Mouse (Mus musculus): ENCODE measurements at regions not wholly inside any gene's neighbourhood (a gene's known extent, or its start where the extent isn't known, plus 50 kb on each side); places are given as distances from the start of the nearest gene placed in this dataset.

DNA sequence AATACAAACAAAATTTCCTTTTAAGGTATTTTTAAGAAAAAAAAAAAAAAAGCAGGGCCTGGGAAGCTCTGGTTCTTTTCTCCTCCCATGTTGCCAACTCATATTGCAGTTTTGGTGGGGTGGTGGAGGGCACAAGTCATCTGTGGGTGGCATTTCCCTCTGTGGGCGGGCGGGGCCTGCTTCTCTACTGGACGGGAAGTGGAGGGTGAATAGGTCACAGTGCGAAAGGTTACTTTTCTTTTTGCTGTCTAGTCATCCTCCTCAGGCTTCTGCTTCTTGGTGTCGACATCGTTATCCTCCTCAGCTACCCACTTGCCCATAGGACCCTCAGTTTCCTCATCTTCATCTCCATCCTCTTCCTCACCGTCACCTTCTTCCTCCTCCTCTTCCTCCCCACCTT, 55.3 kb upstream of the Plcb1 start:
- DNase-seq, result no peak

DNA sequence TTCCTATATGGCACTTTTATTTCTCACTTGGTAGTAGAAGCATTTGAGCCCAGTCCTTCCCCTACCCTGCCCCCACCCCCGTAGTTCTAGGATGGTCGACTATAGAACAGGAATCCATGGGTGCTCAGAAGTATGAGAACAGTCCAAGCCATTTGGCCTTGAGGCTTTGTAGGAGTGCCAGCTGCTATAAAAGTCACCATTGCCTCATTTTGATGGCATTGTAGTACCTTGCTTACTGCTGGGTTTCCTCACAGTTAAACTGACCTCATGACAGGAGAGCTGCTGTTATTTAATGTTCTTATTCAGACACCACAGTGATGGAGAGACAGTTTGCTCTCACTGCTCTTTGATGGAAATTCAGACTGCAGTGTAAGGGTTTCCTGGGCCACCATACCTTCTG, 59.2 kb upstream of the Plcb1 start:
- peak in 1 of 2 experiments; percentile 3 for DNase-seq

DNA sequence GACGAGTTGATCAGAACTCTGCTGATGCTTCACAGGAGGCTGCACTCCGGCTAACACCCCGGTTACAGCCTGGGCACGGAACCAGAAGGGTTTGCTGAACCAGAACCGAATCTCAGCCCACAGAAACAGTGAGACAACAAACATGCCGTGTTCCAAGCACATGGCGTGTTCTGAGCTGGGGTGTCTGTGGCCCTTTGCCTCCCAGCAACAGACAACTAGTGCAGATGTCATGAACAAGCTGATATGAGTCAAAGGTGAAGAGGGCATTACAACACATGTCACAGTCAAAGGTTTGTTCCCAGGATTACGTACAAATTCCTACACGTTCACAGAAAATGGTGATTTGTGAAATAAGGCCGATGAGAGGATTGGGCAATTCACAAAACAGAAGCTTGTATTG, 61.8 kb upstream of the Plcb1 start:
- peak in 1 of 2 experiments; percentile 4 for DNase-seq

DNA sequence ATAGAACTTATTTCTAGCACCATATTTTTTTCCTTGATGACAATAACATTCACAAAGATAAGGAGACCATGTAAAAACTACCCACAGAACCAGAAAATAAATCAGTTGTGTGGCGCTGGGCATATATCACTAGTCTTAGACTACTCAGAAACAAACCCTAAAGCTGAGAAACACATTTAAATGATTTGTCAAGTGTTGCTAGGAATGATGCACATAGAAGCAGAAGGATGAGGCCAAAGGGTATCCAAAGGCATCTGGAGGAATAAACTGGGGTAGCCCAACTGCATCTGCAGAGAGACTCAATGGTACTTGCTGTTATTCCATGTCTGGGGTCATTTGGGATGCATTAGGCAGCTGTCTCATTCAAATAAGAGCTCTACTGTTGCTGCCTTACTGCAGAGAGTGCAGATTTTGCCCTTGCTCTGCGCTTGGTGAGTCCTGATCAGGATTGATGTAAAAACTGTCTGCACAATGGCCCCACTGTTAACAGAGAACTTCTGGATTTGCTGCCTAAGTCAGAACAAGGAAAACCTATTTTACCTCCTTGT, 68.0 kb upstream of the Plcb1 start:
- DNase-seq, result peak in 1 of 2 experiments; percentile 5

DNA sequence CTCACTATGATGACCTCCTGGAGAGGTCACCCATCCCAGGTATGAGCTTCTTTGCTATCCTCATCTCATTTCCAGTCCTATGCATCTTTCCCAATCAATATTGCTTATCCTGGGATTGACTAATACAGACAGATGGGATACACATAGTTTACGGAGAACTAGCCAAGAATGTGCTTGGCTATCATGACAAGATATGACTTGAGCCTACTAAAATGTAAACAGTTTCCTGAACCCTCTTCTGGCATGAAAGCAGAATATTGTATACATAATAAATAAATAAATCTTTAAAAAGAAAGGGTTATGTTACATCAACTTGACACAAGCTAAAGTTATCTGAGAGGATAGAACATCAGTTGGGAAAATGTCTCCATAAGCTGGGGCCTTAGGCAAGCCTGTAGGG, 69.3 kb upstream of the Plcb1 start:
- no peak for DNase-seq

DNA sequence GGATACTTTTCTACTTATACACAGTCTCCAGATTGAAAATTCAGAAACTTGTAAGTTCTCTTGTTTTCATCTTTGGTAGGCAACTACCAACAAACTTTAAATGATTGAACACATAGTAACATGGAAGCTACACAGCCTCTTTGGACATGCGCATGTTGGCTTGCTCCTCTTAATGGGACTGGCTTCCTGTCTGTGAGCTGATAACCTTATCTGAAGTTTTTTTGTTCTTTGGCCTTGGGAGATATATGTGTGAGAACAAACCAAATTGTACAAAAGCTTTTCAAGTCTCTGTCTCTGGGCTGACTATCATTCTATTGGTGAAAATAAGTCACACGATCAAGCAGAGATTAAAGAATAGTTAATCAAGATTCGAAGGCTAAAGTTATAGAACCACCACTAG, 70.1 kb upstream of the Tmx4 start:
- DNase-seq, result no peak

DNA sequence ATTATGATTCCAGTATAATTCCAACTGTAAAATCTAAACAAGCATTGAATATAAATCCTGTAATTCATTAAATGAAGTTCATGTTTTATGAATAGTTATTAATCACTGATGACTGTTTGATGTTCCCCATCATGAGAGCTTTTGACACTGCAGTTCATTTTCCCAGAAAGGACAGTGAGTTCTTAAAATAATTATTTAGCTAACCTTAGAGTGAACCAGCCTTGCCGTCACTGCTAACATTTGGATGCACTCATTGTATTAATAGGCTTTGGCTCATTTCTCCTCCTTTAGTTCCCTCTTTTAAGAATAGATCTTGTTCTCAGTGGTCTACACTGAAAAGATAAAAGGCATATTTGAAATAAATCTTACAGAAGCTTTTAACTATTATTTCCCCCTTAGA, 64.8 kb upstream of the Tmx4 start:
- DNase-seq, result no peak

DNA sequence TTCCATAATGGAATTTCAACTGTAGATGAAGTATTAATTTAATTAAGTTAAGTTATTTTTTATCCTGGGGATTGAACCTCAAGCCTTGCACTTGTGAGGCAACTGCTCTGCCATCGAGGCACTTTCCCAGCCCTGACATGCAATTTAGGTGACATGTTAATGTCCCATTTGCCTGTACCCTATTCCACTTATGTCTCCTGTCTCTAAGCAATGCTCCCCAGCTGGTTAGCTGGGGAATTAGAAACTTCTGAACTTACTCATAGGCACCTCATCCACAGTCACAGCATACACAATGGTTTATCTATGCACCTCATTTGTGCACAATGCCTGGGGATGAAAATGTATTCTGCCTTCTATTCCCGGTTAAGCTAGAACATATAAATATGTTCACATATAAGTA, 59.1 kb upstream of the Tmx4 start:
- no peak for DNase-seq

DNA sequence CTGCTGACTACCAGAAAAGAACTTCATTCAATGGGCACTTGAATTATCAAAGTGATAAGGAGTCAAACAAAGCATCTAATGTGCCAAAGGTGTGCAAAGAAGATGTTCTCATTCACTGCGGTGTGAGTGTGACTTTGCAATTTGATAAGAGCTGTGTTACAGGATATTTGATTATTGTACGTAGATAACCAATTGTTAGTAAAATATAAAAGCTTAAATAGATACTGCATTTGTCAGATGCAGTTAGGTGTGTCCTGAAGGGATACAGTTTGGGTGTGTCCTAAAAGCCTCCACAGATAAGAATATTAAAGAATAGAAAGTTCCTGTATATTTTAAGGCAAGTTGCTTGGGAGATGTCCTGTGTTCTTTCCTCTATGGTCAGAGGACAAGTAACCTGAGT, 53.5 kb upstream of the Tmx4 start:
- no peak for DNase-seq

DNA sequence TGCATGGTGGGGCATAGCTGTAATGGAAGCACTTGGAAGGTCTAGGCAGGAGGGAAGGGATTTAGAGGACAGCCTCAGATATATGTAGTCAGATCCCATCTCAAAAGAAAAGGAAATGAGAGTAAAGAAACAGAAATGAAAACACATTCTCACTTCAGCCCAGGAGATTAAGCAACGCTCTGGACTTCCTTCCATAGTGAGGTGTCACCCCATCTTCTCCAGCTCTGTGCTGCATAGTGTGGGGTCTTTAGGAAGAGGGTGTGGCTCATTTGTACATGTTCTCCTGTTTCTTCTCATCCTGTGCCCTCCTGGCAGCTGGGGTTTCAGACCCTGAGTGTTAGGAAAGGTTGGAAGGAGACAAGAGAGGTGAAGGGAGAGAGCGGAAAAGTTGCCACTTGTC, 52.4 kb upstream of the Tmx4 start:
- no peak for DNase-seq
